Mouse (Mus musculus) spleen, embryonic (tissue): ENCODE data around the gene Brinp2.

Source experiments
- CTCF ChIA-PET: fragments of 350-600 bp; sonication (Branson Sonifier 250); formaldehyde crosslinking; loops from one replicate; lab custom pipeline; 2022; lab: Charles Lee

Brinp2 gene

DNA sequence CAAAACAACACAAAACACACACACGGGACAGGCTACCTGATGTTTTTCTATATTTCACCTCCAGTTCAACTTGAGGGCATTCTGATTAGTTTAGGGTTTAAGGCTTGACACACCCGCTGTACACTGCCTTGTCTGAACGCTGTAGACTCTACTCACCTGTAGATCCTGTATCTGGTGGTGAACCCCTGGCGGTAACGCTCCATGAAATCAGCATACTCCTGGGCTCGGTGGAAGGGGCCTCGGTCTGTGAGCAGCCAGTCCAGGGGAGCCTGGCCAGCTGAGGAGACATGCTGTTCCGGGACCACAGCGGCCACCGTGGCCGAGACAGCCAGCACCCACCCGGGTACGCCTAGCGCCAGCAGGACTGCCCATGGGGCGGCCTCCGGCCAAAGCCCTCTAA lies 60.9 kb downstream of the Brinp2 start:
- CTCF ChIA-PET: no interaction called here

DNA sequence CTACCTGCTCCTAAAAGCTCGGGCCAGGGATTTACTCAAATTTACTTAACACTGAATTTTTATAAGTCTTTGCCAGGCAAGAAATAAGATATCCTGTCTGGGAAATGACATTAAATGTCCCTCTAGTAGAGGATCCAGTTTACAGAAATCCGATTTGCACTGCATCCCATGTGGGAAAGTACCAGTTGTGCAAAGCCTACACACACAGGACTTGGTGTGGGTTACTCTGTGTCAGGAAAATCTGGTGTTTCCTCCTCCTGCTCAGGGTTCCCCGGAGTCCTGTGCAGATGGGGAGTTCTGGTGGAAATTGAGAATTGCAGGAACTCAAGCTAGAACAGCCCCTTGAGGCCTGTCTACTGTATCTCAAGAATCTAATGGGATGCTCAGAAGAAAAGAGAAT lies 70.9 kb downstream of the Brinp2 start:
- CTCF ChIA-PET: no interaction called here

DNA sequence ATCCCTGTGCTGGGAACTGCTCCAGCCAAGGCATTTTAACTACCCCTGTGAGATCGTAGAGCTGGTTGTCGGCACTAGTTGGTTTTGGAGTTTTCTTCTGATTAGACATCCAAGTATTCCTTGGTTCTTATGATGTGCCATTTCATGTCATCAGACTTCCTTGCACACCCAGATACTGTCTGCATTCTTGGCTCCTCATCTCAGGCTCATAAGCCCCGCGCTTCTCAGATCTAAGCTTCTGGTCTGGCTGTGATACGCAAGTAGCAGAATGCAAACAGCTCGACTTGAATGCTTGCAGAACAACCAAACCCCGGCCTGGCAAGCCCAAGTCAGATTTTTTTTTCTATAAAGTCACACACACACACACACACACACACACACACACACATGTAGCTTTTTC lies 72.3 kb downstream of the Brinp2 start:
- CTCF ChIA-PET: no interaction called here

DNA sequence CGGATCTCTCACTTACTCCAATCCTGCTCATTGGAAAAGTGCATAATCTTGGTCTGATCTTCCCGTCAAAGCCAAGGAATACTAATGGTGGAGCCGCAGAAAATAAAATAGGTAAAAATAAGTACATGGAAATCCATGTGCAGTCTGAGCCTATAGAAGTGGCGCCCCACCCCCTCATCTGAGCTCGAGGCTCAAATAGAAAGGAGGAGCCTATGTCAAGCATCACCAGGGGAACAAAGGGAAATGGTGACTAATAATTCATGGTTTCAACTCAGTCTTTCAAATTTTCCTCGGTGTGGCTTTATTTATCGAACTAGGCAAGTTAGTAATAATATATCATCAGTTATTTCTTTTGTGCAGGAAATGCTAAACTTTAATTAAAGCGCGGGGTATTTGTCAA lies 84.1 kb downstream of the Brinp2 start:
- CTCF ChIA-PET: no interaction called here

DNA sequence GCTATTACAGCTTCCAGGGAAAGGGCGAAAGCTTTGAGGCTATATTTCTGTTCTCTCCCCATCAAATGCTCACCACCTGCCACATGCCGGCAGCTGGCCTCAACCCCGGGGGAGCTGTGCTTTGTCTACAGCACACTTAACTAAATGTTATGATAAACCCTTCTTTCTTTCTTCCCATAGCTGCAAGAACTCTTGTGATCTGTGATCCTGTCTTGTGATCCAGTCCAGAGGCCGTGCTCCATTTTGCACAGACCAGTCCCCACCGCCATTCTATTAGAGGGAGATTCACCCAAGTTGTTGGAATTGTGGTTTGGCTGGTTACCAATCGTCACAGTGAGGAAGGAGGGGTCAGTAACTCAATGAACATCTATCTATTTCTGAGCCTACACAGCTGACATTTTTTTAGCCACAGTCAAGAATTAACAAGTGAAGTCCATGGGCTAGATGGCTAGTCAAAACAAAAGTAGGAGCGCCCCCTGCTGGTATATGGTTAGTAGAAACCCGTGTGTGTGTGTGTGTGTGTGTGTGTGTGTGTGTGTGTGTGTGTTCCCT lies 89.0 kb downstream of the Brinp2 start:
- CTCF ChIA-PET: no interaction called here

DNA sequence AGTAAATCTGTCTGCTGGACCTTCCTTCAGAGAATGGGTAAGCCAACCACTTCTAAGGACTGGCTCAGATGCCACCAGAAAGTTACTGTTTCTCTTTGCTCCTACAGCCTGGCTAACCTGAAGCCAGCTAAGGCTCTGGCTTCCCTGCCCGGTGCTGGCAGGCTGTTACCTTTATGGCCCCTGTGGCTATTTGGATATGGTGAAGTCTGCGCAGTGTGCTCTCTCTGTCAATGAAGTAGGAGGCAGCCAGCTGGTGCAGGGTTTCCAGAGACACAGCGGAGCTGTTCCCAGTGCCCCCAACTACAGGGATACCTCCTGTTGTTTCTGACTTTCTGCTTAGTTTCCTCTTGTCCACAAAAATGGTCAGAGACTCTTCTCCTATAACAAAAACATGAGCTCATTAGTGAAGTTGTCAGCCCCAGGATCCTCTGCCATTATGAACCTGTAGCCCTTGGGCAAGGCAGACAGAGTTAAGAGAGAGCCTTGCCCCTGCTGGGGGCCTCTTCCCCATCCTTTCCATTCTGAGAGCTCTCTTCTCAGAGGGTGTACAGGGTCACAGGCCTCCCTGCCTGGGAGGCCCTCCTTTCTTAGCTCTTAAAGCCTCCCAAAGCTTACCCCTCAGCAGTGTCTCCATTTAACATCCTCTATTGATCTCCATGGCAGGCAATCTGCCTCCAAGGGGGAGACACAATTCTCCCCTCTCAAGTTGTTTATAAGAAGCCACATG lies 89.7 kb downstream of the Brinp2 start:
- CTCF ChIA-PET: no interaction called here

DNA sequence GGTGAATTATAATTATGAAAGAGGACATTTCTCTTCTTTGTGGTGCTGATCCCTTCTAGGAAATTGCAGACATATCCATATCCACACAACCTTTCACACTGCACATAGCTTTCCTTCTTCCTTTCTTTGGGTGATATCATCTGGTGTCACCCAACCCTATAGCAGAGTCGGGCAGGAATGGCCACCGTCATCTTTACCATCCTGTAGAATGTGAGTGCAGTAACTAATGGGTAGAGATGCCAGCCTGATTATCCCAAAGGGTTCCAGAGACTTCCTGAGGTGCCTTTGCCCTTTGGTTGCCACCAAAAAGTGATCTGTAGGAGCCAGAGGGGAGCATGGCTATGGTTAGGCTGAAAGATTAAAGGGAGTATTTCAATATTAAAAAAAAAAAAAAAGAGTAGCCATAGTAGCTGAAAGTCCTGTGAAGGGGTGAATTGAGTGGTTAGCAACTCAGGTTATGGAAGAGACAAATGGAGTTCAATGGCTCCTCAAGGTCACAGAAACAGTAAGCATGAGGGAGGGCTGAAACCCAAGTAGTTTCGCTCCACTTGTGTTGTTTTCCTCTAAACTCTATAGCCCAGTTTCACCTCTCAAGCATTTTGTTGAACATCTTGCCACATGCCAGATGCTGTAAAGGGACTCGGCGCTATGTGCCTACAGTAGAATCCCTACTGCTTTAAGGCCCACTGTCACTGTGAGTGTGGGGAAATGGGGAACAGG lies 96.5 kb downstream of the Brinp2 start:
- CTCF ChIA-PET: no interaction called here

DNA sequence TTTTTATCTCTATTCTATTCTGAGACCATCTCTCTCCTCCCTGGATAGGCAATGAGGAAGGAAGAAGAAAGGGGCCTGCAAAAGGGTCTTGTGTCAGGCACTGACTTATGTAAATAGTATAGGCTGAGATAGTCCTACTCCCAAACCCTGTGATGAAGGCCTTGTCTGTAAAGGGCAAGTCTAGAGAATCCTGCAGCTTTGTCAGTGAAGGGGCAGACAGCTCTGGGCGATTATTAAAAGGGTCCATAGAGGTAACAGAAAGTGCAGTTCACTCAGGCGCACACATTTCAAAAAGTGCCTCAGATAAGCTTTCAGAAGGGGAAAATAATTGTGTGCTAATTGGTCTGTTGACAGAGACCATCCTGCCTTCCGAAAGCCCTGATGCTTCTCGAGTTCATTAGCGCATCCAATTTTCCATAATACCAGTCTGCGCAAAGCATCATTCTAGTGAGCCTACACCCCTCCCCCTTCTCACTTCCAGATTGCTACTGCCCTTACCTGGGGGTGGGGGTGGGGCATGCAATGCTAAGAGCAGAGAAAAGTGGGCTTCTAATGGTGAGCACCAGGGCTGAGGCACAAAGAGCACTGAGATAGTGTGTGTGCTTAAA lies 97.3 kb downstream of the Brinp2 start:
- CTCF ChIA-PET: no interaction called here

DNA sequence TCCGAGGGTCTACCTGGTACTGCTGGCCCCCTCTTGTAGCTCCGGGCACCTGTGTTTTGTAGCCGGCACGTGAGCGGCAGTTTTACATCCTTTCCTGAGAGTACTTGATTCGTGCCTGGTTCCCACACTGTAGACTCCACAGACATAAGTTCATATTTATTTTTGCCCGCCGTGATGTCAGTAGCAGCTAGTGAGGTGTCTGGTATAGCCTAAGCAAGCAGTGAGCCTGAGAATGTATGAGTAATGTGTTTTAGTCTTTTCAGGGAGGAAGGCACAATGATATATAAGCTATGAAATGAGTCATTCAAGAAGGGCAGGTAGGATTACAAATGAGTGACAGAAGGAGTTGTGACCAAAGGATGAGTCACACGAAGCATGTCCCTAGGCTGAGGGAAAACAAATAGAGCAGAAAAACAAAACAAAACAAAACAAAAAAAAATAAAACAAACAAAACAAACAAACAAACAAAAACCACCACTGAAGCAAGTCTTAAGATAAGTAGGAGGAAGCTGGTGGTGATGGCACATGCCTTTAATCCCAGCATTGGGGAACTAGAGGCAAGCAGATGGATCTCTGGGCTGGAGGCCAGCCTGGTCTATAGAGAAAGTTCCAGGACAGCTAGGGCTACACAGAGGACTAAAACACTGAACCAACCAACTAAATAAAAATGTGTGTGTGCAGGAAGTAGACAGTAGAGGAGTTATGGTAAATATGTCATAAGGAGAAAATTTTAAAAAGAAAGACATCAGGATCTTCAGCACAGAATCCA lies 100.0 kb downstream of the Brinp2 start:
- CTCF ChIA-PET: no interaction called here

DNA sequence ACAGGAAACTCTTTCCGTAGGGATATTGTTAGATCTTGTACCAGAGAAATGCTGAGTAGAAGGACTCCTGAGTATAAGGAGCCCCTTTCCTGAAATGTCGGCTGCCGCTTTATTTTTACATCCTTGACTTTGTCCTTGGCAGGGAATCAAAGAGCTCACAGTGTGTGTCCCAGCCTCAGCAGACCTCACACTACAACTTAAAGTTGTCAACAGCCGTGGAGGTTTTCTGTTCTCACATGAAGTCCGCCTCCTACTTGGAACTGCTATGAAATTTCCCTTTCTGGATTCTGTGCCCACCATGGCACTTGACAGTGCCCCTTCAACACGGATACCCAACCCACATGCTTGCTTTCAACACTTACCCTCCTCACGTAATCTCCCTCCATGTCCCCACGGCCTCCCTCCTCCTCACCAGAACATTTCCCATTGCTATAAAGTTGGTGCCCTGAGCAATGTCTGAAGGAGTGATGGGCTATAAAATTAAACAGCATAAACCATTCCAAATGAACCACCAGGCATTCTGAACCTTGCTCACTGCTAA lies 103.4 kb downstream of the Brinp2 start:
- CTCF ChIA-PET: no interaction called here

DNA sequence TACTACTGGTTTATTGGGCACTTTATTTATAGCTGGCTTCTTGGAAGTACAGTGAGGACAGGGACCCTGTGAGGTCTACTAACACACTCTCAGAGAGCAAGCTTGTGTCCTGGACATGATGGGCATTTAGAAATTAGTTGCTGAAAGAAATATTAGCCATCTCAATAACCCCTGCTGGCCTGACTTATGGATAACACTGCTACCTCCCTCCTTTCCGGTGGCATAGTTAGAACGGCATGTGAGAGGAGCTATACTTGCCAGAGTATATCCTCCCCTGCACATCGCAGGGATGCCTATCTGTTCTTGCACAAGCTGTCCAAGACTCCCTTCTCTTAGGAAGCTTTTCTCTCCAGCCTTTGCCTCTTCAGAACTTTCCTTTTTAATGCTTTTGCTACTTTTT lies 107.9 kb downstream of the Brinp2 start:
- CTCF ChIA-PET: no interaction called here

DNA sequence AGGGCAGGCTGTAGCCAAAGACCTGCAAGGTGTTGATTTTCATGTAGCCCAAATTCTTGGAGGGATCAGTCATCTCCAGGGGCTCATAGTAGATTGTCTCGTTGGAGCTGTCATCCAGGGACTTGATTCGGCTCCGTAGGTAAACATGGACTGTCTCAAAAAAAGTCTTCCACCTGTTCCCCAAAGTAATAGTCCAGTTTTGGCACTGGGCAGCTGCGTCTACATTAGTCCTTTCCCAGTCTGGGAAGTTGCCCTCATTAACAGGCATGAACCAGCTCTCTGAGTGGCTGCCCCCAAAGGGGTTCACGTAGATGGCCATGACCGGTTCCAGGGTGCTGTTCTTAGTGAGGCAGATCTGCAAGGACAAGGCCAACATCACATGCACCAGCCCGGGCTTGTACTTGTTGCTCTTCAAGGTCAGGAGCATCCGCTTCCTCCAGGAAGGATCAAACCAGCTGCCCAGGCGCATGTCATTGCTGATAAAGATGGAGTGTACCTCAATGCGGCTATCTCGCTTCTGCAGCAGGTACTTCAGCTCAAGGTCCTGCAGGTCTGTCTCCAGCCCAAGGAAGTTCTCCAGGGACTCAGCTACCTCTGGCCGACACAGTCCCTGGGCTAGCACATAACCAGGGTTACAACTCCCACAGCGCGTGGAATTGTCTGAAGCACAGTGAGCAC lies 109.5 kb downstream of the Brinp2 start:
- CTCF ChIA-PET: no interaction called here

DNA sequence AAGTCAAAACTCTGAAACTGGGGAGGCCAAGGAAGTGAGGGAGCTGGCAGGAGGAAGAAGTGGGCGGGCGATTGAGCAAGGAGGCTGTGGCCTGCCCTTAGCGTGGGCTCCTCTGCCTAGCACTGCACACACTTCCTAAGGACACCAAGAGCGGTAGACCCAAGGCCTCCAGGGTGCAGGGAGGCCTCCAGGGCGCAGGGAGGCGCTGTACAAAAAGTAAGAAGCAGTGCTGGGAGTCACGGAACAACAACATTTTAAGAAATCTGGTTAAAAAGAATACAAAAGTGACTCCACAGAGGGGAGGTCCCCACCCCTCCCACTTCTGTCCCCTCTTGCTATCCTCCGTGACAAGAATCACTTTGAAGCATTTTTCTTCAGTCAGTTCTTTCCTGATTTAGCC lies 110.6 kb downstream of the Brinp2 start:
- CTCF ChIA-PET: no interaction called here

DNA sequence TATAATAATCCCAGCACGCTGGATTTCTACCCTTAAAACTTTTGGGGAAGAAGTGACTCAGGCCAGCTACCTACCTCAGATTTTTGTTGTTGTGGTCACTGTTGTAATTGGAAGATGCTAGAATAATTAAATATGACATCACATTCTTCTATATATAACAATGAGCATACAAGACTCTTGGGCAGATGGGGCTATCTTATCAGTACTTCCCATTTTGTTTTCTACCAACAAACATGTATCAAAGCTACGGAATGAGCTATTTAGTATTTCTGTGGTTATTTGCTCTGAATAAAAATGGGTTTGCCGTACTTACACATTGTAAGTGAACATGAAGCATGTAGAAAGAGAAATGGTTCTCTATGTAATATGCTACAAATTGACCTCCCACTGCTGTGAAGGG lies 112.1 kb downstream of the Brinp2 start:
- CTCF ChIA-PET: no interaction called here

DNA sequence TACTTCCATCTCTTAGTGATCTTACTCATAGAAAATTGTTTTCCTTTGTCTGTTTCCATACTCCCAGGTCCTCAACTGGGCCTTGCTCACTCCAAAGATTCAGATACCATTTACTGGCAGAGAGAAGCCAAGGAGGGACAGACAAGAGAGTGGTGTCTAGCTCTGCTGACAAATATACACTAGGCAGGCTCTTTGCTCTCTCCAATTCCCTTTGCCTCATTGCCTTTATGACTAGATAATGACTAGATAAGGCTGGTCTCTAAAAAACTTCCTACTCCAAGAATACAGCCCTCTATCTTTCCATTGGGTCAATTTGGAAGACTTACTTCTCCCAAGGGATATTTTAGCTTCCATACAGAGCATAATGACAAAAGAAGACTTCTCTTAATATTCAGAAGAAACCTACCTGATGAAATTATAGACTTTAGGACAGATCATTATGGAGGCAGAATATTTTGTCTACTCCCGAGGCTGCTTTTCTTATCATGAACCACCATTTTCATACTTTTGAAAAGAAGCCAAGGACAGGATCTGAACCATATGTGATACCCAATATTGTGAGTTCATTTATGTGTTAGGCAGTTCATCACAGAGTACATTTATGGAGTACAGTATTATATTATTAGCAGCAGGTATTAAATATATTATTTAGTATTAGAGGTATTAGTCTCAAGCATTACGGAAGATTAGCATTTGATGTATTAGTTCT lies 114.1 kb downstream of the Brinp2 start:
- CTCF ChIA-PET: no interaction called here

DNA sequence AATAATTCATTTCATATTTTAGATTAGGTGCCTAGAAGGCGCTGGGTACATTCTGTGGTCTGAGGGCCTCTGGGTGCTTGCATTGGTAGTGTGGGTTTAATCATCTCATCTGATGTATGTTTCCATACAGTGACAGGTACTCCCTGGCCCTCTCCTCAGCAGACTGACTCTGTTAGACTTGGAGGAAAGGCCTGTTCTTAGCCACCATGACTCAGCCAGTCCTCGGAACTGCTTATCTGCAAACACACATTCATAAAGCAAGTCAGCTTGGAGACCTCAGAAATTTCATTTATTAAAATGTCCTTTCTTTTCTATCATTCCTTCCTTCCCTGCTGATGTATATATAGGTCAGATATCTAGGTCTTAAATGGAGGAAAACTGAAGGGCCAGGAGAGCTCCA lies 116.3 kb downstream of the Brinp2 start:
- CTCF ChIA-PET: no interaction called here

DNA sequence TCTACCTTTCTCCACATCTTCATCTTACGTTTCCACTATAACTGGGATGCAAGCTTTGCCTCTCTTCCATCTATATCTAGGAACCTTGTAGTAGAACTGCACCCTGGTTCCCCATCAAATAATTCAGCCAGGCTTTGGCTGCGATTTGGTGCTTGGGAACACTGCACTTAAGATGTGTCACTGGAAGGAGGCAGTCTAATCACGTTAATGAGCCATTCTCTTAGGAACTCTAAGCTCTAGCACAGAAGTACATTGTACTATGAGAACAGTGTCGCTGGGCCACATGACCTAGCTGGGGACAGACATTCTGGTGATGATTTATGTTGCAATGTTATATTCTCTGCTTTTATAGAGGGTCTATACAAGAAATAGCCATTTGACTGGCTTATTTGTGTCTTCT lies 117.4 kb downstream of the Brinp2 start:
- CTCF ChIA-PET: no interaction called here

DNA sequence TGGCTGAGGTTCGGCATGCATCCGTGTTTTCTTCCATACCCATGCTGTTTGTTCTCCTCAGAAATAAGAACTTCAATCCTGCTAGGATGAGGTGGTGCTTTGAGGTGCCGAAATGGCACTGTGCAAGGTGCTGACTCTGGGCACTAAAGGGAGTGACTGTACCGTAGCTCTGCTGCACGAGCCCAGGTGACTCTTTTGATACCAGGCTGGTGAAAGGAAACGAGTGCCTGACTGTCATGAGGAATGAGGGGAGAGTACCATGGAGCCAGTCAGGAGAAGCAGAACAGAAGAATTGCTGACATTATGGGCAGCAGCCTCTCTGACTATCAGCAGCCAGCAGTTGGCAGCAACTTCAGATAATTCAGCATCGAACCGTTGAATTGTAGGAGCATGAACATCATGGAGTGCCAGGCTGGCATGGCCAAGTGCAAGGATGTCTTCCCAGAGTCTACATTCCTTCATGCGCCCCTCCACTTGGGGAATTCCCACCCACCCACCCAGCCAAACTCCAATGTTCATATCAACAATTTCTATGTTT lies 127.4 kb downstream of the Brinp2 start:
- CTCF ChIA-PET: no interaction called here

DNA sequence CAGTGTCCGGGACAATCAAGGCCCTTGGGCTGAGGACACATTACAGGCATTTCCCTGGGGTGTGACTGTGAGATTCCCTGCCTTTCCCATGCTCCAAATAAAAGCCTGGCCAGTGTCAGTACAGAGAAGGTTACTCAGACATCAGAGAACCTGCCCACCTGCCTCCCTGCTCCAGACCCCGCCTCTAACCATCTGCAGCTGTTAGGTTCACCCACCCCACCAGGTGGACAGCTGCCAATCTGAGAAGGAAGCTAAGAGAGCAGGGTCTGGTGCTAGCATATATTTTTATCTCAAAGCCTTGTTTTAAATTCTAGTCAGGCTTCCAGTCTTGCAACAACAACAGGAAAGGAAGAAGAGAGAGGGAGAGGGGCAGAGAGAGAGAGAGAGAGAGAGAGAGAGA lies 128.9 kb downstream of the Brinp2 start:
- CTCF ChIA-PET: no interaction called here

DNA sequence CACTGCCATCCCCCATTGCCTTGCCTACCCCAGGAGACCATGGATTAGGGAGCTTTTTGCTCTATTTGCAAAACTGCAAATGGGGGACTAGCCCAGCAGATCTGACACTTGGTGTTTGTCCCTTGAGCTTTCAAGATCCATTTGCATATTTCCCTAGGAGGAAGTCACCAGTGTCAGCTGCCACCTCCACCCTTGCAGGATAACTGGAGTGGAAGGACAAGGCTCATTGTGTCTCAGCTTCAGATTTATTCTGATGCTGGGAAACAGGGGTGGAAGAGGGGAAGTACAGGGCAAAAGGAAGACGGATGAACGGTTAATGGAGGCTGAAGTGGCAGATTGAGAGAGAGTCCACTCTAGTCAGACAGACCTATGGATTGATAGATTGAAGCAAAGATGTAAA lies 129.4 kb downstream of the Brinp2 start:
- CTCF ChIA-PET: no interaction called here
